Mouse (Mus musculus) CH12.LX (cell line): ENCODE results near the gene Gjb5. TPM values are rescaled to one million over a fixed set of nuclear protein-coding genes. Genes with fewer than 3 reads are reported as not detected.

Source experiments
- DNase-seq: peaks from one replicate; pipeline ENCODE4 v3.0.0-alpha.2; 2013; ENCODE audit errors: extremely low read depth
- H3K27ac ChIP-seq: 2 replicates; pipeline ENCODE4 v1.5.1; 2012; ENCODE audit warnings: low read depth, mild to moderate bottlenecking, control low read depth, moderate library complexity; ENCODE audit not compliant: insufficient read depth
- H3K27me3 ChIP-seq: replicated peaks from 2 replicates; pipeline ENCODE3; 2012; ENCODE audit warnings: inconsistent platforms
- H3K36me3 ChIP-seq, 2 experiments: replicated peaks in 1 of 2; 2 replicates each; pipeline versions ENCODE3 to v1.6.1; 2012; ENCODE audit warnings: inconsistent platforms in 1 of 2, low read length in 1 of 2, mild to moderate bottlenecking in 1 of 2, mixed read lengths in 1 of 2, moderate library complexity in 1 of 2; ENCODE audit not compliant: control insufficient read depth in 1 of 2, insufficient read depth in 1 of 2
- H3K4me1 ChIP-seq, 2 experiments: 2 replicates each; pipeline ENCODE4 v1.6.1; 2012; ENCODE audit warnings: inconsistent platforms in 1 of 2, moderate library complexity in 1 of 2; ENCODE audit not compliant: insufficient read depth in 2 of 2, control insufficient read depth in 1 of 2
- H3K4me2 ChIP-seq: 2 replicates; pipeline ENCODE4 v1.6.1; 2012; ENCODE audit warnings: low read depth, mild to moderate bottlenecking, control low read depth; ENCODE audit not compliant: poor library complexity, insufficient read depth, severe bottlenecking
- H3K4me3 ChIP-seq, 3 experiments: fragments of 150-350 bp in 1 of 3; sonication (generic) in 1 of 3; replicated peaks in 1 of 3; 2 replicates each; pipeline versions ENCODE3 to v1.5.1; 2011 to 2012; ENCODE audit warnings: low read depth in 2 of 3, low read length in 2 of 3, mild to moderate bottlenecking in 2 of 3, moderate library complexity in 2 of 3, control low read depth in 1 of 3, improper control_type of control experiment in 1 of 3, inconsistent platforms in 1 of 3, mixed read lengths in 1 of 3; ENCODE audit not compliant: poor library complexity in 1 of 3
- H3K79me2 ChIP-seq: replicated peaks from 2 replicates; pipeline ENCODE4 v1.6.1; 2012; ENCODE audit warnings: mild to moderate bottlenecking, moderate library complexity; ENCODE audit not compliant: control insufficient read depth, poor library complexity, insufficient read depth, severe bottlenecking; ENCODE audit errors: extremely low read depth
- H3K9ac ChIP-seq: 2 replicates; pipeline ENCODE4 v1.6.1; 2012; ENCODE audit warnings: low read depth, mild to moderate bottlenecking, control low read depth, moderate library complexity; ENCODE audit not compliant: insufficient read depth
- H3K9me3 ChIP-seq: replicated peaks from 2 replicates; pipeline ENCODE3; 2012; ENCODE audit warnings: low read length, inconsistent platforms, mixed read lengths
- BHLHE40 ChIP-seq: IDR thresholded peaks from 2 replicates; pipeline ENCODE4 v1.6.1; 2011; ENCODE audit warnings: mild to moderate bottlenecking, low read depth, low read length, improper control_type of control experiment
- CHD1 ChIP-seq: IDR thresholded peaks from 2 replicates; pipeline ENCODE4 v1.6.1; 2012; ENCODE audit warnings: low read depth, low read length, improper control_type of control experiment, inconsistent platforms
- CHD2 ChIP-seq: IDR thresholded peaks from 2 replicates; pipeline ENCODE4 v1.6.1; 2011; ENCODE audit warnings: low read length, improper control_type of control experiment
- CTCF ChIP-seq, 2 experiments: IDR thresholded peaks in 1 of 2; conservative IDR thresholded peaks in 1 of 2; 2 replicates each; pipeline ENCODE4 v1.5.1; 2011 to 2012; ENCODE audit warnings: low read depth in 2 of 2, low read length in 2 of 2, improper control_type of control experiment in 1 of 2, inconsistent platforms in 1 of 2, mild to moderate bottlenecking in 1 of 2, moderate library complexity in 1 of 2
- EP300 ChIP-seq: IDR thresholded peaks from 2 replicates; pipeline ENCODE4 v1.6.1; 2011; ENCODE audit warnings: low read length, improper control_type of control experiment
- HCFC1 ChIP-seq: IDR thresholded peaks from 2 replicates; pipeline ENCODE4 v1.6.1; 2012; ENCODE audit warnings: low read depth, mild to moderate bottlenecking, inconsistent platforms, low read length, improper control_type of control experiment
- IRF4 ChIP-seq: IDR thresholded peaks from 2 replicates; pipeline ENCODE4 v1.6.1; 2014; ENCODE audit warnings: low read depth, mild to moderate bottlenecking, inconsistent platforms, low read length, improper control_type of control experiment
- JUN ChIP-seq: IDR thresholded peaks from 2 replicates; pipeline ENCODE4 v1.6.1; 2011; ENCODE audit warnings: low read depth, mild to moderate bottlenecking, low read length, improper control_type of control experiment, moderate library complexity; ENCODE audit not compliant: insufficient read depth
- JUND ChIP-seq: conservative IDR thresholded peaks from 2 replicates; pipeline ENCODE4 v1.6.1; 2011; ENCODE audit warnings: low read depth, low read length, improper control_type of control experiment
- MAZ ChIP-seq: IDR thresholded peaks from 2 replicates; pipeline ENCODE4 v1.6.1; 2012; ENCODE audit warnings: low read depth, mild to moderate bottlenecking, inconsistent platforms, low read length, improper control_type of control experiment, moderate library complexity
- MYC ChIP-seq: IDR thresholded peaks from 2 replicates; pipeline ENCODE4 v1.6.1; 2011; ENCODE audit warnings: low read depth, mild to moderate bottlenecking, improper control_type of control experiment, low read length
- NELFE ChIP-seq: IDR thresholded peaks from 2 replicates; pipeline ENCODE4 v1.6.1; 2011; ENCODE audit warnings: low read depth, low read length, improper control_type of control experiment
- NRF1 ChIP-seq: IDR thresholded peaks from 2 replicates; pipeline ENCODE4 v1.6.1; 2014; ENCODE audit warnings: low read depth, mild to moderate bottlenecking, inconsistent platforms, low read length, improper control_type of control experiment, moderate library complexity
- PAX5 ChIP-seq: IDR thresholded peaks from 2 replicates; pipeline ENCODE4 v1.6.1; 2012; ENCODE audit warnings: low read length, inconsistent platforms, mixed read lengths
- POLR2A ChIP-seq: IDR thresholded peaks from 2 replicates; pipeline ENCODE4 v1.6.1; 2011; ENCODE audit warnings: low read depth, mild to moderate bottlenecking, improper control_type of control experiment, low read length
- POLR2AphosphoS2 ChIP-seq: IDR thresholded peaks from 2 replicates; pipeline ENCODE4 v1.6.1; 2011; ENCODE audit warnings: low read depth, low read length, improper control_type of control experiment
- RAD21 ChIP-seq: IDR thresholded peaks from 2 replicates; pipeline ENCODE4 v1.6.1; 2011; ENCODE audit warnings: low read depth, mild to moderate bottlenecking, low read length, improper control_type of control experiment, moderate library complexity
- SIN3A ChIP-seq: IDR thresholded peaks from 2 replicates; pipeline ENCODE4 v1.6.1; 2012; ENCODE audit warnings: low read length, improper control_type of control experiment, inconsistent platforms
- SMC3 ChIP-seq: IDR thresholded peaks from 2 replicates; pipeline ENCODE4 v1.6.1; 2011; ENCODE audit warnings: low read depth, low read length, improper control_type of control experiment
- TBP ChIP-seq: conservative IDR thresholded peaks from 2 replicates; pipeline ENCODE4 v1.6.1; 2011; ENCODE audit warnings: low read depth, low read length, improper control_type of control experiment
- TCF12 ChIP-seq: IDR thresholded peaks from 2 replicates; pipeline ENCODE4 v1.6.1; 2014; ENCODE audit warnings: low read depth, mild to moderate bottlenecking, inconsistent platforms, low read length, improper control_type of control experiment
- UBTF ChIP-seq: IDR thresholded peaks from 2 replicates; pipeline ENCODE4 v1.6.1; 2012; ENCODE audit warnings: low read depth, mild to moderate bottlenecking, inconsistent platforms, low read length, improper control_type of control experiment, moderate library complexity
- USF1 ChIP-seq: IDR thresholded peaks from 2 replicates; pipeline ENCODE4 v1.6.1; 2014; ENCODE audit warnings: low read depth, mild to moderate bottlenecking, inconsistent platforms, low read length, improper control_type of control experiment
- USF2 ChIP-seq: conservative IDR thresholded peaks from 2 replicates; pipeline ENCODE4 v1.6.1; 2011; ENCODE audit warnings: low read depth, low read length, improper control_type of control experiment
- dilution Hi-C: fragments of 300-500 bp; cut with MboI; formaldehyde crosslinking; loops from 2 replicates; pipeline ENCODE4 v1.14.3; 2020; ENCODE audit warnings: low sequenced_read_pairs; ENCODE audit not compliant: extremely low pct_unique_long_range_greater_than_20kb, extremely low pct_ligation_motif_present
- in situ Hi-C: fragments of 300-500 bp; cut with MboI; formaldehyde crosslinking; loops from 3 replicates; pipeline ENCODE4 v1.14.3; 2019; ENCODE audit warnings: low sequenced_read_pairs, low pct_ligation_motif_present, low pct_unique_long_range_greater_than_20kb, mixed read lengths
- polyA plus RNA-seq: library from polyadenylated mRNA; unstranded; fragments of >175 nt; gene quantifications from 2 replicates; pipeline ENCODE4 v1.2.1, GENCODE M21; 2012; ENCODE audit warnings: low read depth; ENCODE audit not compliant: insufficient read length
- total RNA-seq, 2 experiments: library from RNA; depleted of rRNA; stranded (reverse); fragments of 300-350 nt in 1 of 2; fragments of >200 nt in 1 of 2; gene quantifications; 2 replicates each; pipeline ENCODE4 v1.2.3; 2012 to 2014

Gene Gjb5
- total and polyA plus RNA-seq, 3 experiments: 0.34 to 0.50 TPM; not detected in 1

DNA sequence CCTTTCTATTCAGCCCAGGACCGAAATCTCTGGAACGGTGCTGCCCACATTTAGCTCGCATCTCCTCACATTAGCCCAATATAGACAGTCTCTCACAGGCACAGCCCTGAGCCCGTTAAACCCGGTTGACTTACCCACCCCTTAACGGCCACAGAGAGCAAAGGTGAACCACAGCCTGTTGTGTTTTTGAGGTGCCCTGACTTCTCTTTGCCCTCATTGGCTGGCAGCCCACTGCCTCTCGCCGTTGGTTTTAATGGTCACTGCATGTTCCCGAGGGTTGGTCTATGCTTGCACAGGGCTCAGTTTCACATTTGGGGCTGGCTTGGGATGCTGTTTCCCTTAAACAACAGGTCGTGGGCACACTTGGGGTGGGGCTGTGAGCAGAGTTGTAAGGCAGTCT lies 33.7 kb downstream of the Gjb5 start:
- Histone ChIP-seq H3K27ac (no peak overlapping the region), H3K4me3 (no peak overlapping the region)
- in situ Hi-C loops: no loop called here

DNA sequence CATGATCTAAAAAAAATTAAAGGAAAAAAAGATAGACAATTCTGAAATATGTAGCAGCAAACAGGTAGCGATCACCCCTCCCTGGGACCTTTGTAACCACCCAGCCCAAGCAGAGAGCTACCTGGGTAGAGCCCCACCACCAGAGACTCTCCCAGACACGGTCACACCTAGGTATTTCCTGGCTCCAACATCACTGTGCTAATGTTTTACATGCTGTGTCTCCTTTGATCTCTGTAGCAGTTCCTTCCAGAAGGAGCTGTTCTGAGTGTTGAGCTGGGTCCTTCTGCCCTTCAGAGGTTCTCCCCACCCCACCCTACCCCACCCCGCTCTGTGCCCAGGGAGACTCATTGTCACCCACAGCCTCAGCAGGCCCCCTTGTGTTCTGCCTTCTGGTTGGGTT lies 34.3 kb downstream of the Gjb5 start:
- no peak overlapping the region for H3K27ac ChIP-seq
- no peak overlapping the region for H3K4me2 ChIP-seq
- no peaks in the 10 kb centered on the region for H3K9me3 ChIP-seq
- no peaks in the 10 kb centered on the region for H3K79me2 ChIP-seq
- H3K4me1 ChIP-seq: peaks cover 5 to 6% of the 10 kb centered on the region in 2 experiments
- no peak overlapping the region for H3K9ac ChIP-seq
- DNase-seq: no peak
- dilution Hi-C loops: no loop called here
- H3K4me3 ChIP-seq: no peak overlapping the region
- TF ChIP-seq BHLHE40: no peak
- no peak for TF ChIP-seq IRF4
- TF ChIP-seq SMC3: no peak
- TF ChIP-seq USF2: no peak
- no peak for TF ChIP-seq TBP
- TF ChIP-seq MYC: no peak
- TF ChIP-seq SIN3A: no peak
- TF ChIP-seq POLR2AphosphoS2: no peak
- no peak for TF ChIP-seq JUN
- no peak for TF ChIP-seq NRF1
- no peak for TF ChIP-seq CHD1
- no peak for TF ChIP-seq UBTF
- no peak for TF ChIP-seq RAD21
- no peak for TF ChIP-seq CTCF (conservative IDR thresholded peaks at IDR 0.05 in 1 of 2, IDR thresholded peaks at IDR 0.05 in 1 of 2; ENCODE audit: low read depth in 2 of 2, low read length in 2 of 2)
- TF ChIP-seq JUND: no peak
- TF ChIP-seq POLR2A: no peak
- TF ChIP-seq TCF12: no peak
- TF ChIP-seq NELFE: no peak
- no peak for TF ChIP-seq MAZ
- no peak for TF ChIP-seq HCFC1
- TF ChIP-seq, all 38 proteins: peak for 0
- in situ Hi-C loops: no loop called here
- Histone ChIP-seq H3K36me3 (no peaks in the 10 kb centered on the region), H3K27me3 (peaks cover 17% of the 10 kb centered on the region)

More for the DNA sequence above, 33.7 kb downstream of the Gjb5 start:
- H3K4me2 ChIP-seq: no peak overlapping the region
- dilution Hi-C loops: no loop called here
- peaks cover 5 to 6% of the 10 kb centered on the region in 2 experiments for H3K4me1 ChIP-seq
- peaks cover 14% of the 10 kb centered on the region for H3K27me3 ChIP-seq
- no peaks in the 10 kb centered on the region for H3K79me2 ChIP-seq
- no peak for DNase-seq
- no peaks in the 10 kb centered on the region for H3K9me3 ChIP-seq
- no peak overlapping the region for H3K9ac ChIP-seq
- TF ChIP-seq USF1 (no peak), HCFC1 (no peak), CHD2 (no peak), PAX5 (no peak), EP300 (no peak)
- no peaks in the 10 kb centered on the region for H3K36me3 ChIP-seq
